Mouse (Mus musculus) yolk sac, embryonic 10.5 days (tissue): ENCODE results near the gene Ruvbl2.
A peak's percentile ranks its signal among the peaks of the same experiment; 100 is the strongest.

Source experiments
- DNase-seq: peaks from one replicate; pipeline ENCODE4 v3.0.0-alpha.2; 2017; ENCODE audit warnings: low spot score

Ruvbl2 gene

GRCm38 (mm10) chr7:45460860-45461314, 23.0 kb upstream of the Ruvbl2 start:
- peak; percentile 93 for DNase-seq

- DNase-seq: no peak
Observed at GRCm38 (mm10) chr7:45460377-45460776, 22.5 kb upstream of the Ruvbl2 start.

DNA sequence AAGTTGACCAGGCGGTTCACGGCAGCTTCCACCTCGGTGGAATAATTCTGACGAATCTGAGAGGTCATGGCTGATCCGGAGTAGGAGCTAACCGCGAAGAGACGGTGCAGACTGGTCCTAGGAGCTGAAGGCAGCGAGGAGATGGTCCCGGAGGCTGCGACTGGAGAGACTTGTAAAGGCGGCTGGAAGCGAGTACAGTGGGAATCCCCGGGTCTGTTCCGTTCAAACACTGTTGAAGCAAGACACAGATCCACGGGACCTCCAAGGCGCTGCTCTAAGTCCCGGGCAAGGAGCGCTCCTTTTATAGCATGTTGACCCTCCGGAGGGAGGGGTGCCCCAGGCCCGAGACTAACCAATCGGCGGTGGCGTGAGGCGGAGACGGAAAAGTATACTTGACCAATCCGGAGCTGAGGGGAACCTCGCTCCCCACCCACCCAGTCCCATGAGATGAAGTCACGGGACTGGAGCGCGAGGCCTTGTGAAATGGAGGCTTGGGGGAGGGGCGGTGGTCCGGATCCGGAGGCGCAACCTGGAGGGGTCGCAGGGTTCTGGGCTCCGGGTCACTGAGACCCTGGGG, 21.8 kb upstream of the Ruvbl2 start, which contains the start of gene Ftl1:
Ftl1 (minus strand) TSS at position 321 of the 577 bp plus-strand sequence.
- peak; percentile 99 for DNase-seq

GRCm38 (mm10) chr7:45458748-45459563, 21.1 kb upstream of the Ruvbl2 start:
- peak; percentile 87 for DNase-seq

GRCm38 (mm10) chr7:45457204-45458060, 19.5 kb upstream of the Ruvbl2 start:
- peak; percentile 91 for DNase-seq

DNA sequence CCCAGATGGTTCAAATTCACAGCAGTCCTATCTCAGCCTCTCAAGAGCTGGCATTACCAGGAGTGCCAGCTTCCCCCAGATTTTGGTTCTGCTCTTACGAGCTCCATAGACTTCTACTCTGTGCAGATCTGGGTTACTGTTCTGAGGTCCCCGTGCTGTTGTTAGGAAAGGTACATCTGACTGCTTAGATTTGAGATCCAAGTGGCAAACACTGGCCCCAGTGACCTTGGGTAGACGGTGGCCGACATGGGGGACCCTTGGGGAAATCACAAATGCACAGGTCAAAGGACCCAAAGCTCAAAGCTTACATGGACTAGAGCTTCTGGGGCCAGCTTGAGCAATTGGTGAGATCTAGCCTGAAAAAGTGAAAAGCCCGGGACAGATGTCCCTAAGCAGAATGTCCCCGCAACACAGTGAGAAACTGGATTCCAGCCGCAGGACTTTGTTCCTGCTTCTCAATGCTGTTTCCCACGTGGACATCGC, 18.9 kb upstream of the Ruvbl2 start:
- no peak for DNase-seq

DNA sequence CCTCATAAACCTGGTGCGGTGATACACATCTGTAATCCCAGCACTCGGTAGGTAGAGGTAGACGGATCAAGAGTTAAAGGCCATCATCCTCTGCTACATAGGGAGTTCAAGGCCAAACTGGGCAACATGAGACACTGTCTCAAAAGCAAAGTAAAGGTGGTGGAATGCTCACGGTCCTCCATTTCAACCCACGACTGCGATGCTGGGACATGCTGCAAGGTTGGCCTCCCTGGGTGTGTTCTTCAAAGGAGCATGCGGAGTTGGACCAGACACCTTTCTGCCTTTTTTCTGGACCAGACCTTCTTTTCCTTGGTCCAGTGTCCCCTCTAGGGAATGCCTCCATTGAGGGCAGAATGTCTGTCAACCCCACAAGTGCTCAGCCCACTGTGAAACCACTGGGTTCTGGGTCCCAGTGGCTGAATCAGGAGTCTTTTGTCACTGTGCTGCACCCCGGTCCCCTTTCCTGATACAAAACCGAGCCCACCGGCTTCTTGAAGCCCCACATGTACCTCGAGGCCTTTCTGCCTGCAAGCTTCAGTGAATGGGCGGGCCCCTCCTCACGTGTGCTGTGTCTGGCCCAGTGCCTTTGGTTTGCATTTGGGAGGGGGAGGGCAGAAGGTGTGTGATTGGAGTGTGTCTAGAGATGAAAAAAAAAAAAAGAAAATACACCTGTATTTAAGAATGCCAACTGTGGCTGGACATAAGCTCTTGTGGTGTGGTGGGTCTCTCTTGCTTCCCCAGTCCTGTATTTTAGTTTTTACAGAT, 18.2 kb upstream of the Ruvbl2 start:
- DNase-seq: peak; percentile 62

GRCm38 (mm10) chr7:45454971-45455370, 17.1 kb upstream of the Ruvbl2 start:
- DNase-seq: no peak

DNA sequence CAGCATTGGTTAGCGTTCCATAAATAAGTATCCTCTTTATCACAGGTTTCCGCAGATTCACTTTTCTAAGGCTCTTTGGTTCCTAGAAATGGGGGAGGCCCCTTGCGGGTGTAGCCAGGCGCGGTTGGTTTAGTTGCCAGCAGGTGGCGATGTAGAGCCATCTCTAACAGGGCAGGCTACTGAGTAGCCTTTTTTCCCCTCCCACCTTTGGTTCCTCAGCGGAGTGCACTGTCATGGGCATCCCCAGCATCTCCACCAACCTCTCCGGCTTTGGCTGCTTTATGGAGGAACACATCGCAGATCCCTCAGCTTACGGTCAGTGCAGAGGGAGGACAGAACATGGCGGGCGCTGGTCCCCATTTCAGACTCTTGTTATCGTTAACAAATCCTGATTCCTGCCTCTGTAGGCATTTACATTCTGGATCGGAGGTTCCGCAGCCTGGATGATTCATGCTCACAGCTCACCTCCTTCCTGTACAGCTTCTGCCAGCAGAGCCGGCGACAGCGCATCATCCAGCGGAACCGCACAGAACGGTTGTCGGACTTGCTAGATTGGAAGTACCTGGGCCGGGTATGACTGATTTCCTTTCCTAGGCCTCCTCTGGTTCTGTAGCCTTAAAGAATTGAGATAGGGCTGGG, 13.6 kb upstream of the Ruvbl2 start:
- DNase-seq: peak; percentile 69

DNA sequence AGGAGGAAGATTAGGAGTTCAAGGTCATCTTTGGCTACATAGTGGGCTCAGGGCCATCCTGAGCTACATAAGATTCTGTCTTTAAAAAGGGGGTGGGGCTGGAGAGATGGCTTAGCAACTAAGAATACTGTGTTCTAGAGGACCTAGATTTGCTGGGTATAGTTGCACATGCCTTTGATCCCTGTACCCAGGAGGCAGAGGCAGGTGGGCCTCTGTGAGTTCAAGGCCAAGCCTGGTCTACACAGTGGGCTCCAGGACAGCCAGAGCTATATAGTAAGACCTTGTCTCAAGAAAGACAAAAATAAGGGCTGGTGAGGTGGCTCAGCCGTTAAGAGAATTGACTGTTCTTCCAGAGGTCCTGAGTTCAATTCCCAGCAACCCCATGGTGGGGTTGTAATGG, 12.1 kb upstream of the Ruvbl2 start:
- no peak for DNase-seq

GRCm38 (mm10) chr7:45447325-45447990, 9.6 kb upstream of the Ruvbl2 start:
- peak; percentile 66 for DNase-seq

GRCm38 (mm10) chr7:45446589-45446988, 8.7 kb upstream of the Ruvbl2 start:
- DNase-seq: no peak

DNA sequence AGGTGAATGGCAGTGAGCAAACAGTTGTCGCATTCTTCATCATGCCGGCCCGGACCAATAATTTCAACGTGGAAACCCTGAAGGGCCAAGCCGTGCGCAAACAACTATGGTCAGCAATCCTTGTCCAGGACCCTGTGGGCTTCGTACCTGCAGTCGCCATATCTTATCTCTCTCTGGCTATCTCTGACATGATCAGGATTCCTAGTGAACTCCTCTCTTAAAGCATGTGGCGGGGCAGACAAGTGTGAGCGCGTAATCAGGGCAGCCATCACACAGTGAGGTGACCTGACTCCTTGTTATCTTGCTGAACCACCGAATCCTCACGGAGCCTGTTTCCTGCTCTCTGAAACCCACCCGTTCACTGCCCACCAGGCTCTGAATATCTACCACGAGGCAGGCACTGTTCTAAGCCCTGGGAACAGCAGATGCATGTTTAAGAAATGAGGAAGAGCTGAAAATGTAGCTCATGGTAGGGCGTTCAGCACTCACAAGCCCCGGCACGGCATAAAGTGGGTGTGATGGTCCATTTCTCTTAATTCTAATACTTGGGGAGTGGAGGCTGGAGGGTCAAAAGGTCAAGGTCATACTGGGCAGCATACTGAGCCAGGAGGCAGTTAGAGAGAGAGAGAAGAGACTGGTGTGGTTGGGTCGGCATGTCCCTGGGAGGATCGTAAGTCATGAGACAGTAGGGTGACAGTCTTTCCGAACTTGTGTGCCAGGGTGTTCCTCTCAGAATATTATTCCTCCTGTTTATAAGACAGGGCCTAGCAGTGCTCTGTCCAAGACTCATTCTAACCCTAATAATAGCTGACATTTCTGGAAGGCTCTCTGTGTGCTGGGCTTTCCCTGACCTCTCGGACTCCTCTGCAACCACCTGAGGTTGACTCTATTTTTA, 5.9 kb upstream of the Ruvbl2 start:
- DNase-seq: peak; percentile 56

- no peak for DNase-seq
Observed at GRCm38 (mm10) chr7:45437046-45437445, 850 bp downstream of the Ruvbl2 start.

DNA sequence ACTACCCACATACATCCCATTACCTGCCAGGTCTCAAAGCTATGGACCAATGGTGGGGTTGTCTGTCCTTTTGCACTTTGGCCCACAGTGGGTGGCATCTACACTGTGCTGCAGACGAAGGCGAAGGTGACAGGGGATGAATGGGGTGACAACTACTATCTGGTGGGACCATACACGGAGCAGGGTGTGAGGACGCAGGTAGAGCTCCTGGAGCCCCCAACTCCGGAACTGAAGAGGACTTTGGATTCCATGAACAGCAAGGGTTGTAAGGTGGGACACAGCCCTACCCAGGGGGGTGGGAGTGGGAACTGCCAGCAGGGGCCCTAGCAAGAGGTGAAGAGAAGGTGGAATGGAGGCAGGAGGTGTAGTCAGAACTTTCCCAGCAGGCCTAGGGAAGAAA, 1.5 kb downstream of the Ruvbl2 start:
- DNase-seq: no peak

- DNase-seq: no peak
Observed at GRCm38 (mm10) chr7:45435038-45435437, 2.9 kb downstream of the Ruvbl2 start.

DNA sequence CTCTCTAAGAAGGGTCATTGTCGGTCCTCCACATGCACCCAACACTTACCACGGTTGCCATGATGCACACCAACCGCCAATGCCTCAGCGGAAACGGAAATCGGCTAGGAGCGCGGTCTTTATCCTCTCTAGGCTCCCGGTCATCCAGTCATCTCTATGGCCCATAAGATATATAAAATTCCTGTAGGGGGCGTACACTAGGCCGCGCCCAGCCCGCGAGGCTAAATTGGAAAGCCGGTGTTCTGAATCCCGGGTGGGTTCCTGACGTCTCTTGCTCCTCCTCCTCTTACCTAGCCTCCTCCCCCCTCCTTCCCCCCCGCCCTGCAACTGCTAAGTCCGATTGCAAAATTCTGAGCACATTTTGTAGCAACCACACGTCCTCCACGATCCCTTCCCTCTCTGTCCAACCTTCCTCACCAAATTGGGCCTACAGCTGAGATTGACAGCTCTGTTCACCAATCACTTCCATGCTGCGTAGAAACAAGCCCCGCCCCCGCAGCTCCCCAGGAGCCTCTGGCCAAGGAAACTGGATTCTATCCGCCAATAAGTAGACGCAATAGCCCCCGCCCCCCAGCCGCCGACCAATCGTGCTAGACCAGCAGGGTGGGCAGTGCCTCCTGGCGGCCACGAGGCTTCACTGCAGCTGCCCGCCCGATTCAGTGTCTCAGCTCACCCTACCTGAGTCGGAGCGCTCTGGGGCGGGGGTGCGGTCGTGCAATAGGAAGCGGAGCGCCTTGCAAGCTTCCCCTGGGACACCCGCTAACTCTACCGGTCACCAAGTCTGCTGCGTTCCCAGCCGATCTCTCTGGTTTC, 3.5 kb downstream of the Ruvbl2 start, which contains the start of gene Gys1:
Gys1 (plus strand) TSS at position 642 of the 813 bp plus-strand sequence.
- DNase-seq: peak; percentile 100

DNA sequence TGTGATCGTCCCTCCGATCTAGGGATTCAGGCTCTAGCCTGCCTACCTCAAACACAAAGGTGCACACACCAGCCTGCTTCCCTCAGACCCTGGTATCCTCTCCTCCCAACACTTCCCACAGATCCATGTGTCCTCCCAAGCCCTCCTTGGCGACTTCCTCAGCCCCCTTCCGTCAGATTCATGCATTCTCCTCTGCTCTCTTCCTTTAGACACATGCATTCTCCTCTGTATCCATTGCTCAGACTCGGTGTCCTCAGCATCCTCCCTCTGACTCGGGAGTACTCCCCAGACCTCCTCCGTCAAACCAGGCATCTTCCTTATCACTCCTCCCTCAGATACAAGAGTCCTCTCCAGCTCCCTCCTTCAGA, 4.1 kb downstream of the Ruvbl2 start:
- DNase-seq: no peak

GRCm38 (mm10) chr7:45426556-45426955, 11.3 kb downstream of the Ruvbl2 start:
- DNase-seq: no peak
